Mouse (Mus musculus): ENCODE results near the gene Fam207a.

GRCm38 (mm10) chr10:77479972-77480371 is 35.6 kb downstream of the Fam207a start:
- TF ChIP-seq GATA1 (IDR thresholded peaks at IDR 0.05; ENCODE audit: low read length) (no peak), TAL1 (IDR thresholded peaks at IDR 0.05; ENCODE audit: low read length) (no peak)
